Mouse (Mus musculus): ENCODE data around the gene Ebi3.
A peak's percentile ranks its signal among the peaks of the same experiment; 100 is the strongest.

The Ebi3 gene

GRCm38 (mm10) chr17:55958918-55959728, 6.7 kb downstream of the Ebi3 start, which contains the start of gene Yju2:
Gene Yju2 (plus strand): TSS chr17:55959099.
- peak; percentile 94 for DNase-seq

- DNase-seq: no peak
These were observed 7.7 kb downstream of the Ebi3 start for GRCm38 (mm10) chr17:55959946-55960740.

GRCm38 (mm10) chr17:55960791-55961190, 8.4 kb downstream of the Ebi3 start:
- no peak for DNase-seq

GRCm38 (mm10) chr17:55961631-55962030, 9.2 kb downstream of the Ebi3 start:
- DNase-seq: no peak

- no peak for DNase-seq
These were observed 10.7 kb downstream of the Ebi3 start for GRCm38 (mm10) chr17:55963171-55963570.

- DNase-seq: no peak
These were observed 12.1 kb downstream of the Ebi3 start for GRCm38 (mm10) chr17:55964496-55964895.

GRCm38 (mm10) chr17:55964996-55965395, 12.6 kb downstream of the Ebi3 start:
- DNase-seq: no peak

- DNase-seq: no peak
These were observed 14.7 kb downstream of the Ebi3 start for GRCm38 (mm10) chr17:55967186-55967585.

GRCm38 (mm10) chr17:55968210-55968609, 15.8 kb downstream of the Ebi3 start:
- no peak for DNase-seq

GRCm38 (mm10) chr17:55969560-55969959, 17.1 kb downstream of the Ebi3 start:
- DNase-seq: peak; percentile 33 to 61

GRCm38 (mm10) chr17:55969966-55970891, 17.8 kb downstream of the Ebi3 start, which contains the start of gene Shd:
Gene Shd (plus strand): TSS chr17:55970467.
- no peak for DNase-seq

GRCm38 (mm10) chr17:55971453-55971852, 19.0 kb downstream of the Ebi3 start:
- DNase-seq: no peak

- DNase-seq: peak; percentile 68 to 84
These were observed 23.9 kb downstream of the Ebi3 start for GRCm38 (mm10) chr17:55976255-55976862.

- DNase-seq: no peak
These were observed 24.9 kb downstream of the Ebi3 start for GRCm38 (mm10) chr17:55977301-55977700.

- no peak for DNase-seq
These were observed 33.9 kb downstream of the Ebi3 start, which contains the start of gene Fsd1 for GRCm38 (mm10) chr17:55986030-55986961. Gene Fsd1 (plus strand): TSS chr17:55986509.

- DNase-seq: no peak
These were observed 37.9 kb downstream of the Ebi3 start for GRCm38 (mm10) chr17:55990278-55990898.

GRCm38 (mm10) chr17:55996007-55996406, 43.6 kb downstream of the Ebi3 start:
- peak; percentile 73 to 79 for DNase-seq

- DNase-seq: no peak
These were observed 47.5 kb downstream of the Ebi3 start for GRCm38 (mm10) chr17:55999794-56000499.

- DNase-seq: no peak
These were observed 50.6 kb downstream of the Ebi3 start for GRCm38 (mm10) chr17:56003000-56003399.

All from kidney, adult 8-10 months (tissue).